Mouse (Mus musculus): ENCODE results near the gene Gm12166.

The Gm12166 gene

DNA sequence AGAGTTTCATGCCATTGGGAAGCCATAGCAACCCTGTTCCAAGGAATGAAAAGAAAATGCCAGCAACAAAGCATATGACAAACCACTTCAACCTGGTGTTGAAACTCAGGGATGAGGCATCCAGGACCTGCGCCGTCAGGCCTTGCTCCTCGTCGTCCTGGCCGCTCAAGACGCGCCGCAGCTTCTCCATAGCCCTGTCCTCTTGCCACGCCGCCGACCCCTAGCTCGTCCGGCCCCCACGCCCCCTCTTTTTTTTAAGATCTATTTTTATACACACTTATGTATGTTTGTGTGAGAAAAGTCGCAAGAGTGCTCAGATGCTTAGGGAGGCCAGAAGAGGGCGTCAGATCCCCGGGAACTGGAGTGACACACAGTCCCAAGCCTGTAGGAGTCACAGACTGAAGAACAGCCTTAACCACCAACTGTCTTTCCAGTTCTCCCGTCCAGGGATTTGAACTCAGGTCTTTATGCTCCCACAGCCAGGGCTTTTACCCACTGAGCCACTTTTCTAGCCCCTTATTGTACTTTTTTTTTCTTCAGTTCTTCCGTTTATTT, at the start of gene Gm12166:
TSS of gene Gm12166 (minus strand) at position 217 of the 555 bp plus-strand sequence.
- peak in 1 of 2 experiments; percentile 63 for DNase-seq

DNA sequence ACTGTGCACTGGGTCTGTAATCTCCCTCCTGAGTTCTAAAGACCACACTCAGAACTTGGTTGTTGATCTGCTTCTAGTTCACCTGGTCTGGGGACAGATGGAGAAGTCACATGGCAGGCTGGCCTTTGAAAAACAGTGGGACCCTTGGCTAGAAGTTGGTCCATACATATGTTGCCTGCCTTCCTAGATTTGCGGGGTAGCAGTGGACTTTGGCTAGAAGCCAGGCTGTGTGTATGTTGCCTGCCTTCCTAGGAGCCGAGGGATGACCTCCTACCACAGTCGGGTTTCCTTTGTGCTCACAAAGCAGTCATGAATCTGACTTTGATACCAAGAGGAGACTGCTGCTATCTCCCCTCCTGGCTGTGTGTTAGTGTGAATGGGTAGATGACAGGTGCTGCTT, 44.9 kb upstream of the Gm12166 start:
- no peak for DNase-seq

DNA sequence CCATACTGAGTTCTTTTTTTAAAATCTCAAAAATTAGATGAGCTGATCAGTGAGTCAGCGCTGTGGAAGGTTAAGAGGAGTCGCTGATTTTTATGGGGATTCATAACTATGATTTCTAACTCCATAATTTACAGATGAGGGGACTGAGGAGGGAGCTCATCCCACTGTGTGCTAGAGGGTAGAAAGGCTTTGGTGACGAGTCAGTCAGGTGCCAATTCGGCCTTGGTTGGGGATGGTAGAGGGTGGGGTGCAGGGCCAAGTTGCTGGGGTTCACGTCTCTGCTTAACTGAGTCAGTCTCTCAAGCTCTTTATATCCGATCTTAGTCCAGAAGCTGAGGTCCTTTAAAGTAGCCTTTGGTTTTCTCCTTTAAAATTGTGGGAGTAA, 44.1 kb upstream of the Gm12166 start:
- DNase-seq = no peak

DNA sequence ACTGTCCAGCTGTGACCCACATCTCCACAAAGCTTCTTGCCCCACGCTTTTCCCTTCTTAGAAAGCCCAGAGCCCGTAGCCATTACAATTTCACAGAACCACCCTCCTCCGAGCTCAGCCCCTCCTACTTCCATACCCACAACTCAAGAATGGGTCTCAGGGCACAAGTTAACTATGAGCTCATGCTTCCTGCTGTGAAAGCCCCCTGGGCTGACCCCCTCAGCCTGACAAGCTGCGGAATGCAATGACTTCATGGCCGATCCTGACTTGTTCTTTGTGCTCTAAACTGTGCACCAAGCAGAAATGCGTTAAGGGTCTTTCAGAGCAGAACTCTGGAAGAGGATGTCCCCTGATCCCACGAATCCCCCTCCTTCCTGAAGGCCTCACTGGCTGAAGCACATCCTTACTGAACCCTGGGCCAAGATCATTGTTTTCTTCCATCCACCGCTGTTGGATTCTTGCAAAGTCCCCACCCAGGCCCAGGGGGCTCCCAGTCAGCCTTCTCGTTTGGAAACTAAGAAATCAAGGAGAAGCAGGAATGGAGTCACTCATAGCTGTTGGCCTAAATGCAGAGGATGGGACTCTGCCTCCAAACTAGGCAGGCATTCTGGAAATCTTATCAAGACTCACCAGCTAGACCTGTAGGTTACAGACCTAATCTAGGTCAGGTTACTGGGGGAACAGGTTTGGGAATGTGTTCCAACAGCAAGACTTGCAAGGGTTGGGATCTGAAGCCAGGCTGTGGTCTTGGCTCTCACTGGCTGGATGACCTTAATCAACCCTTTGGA, 43.5 kb upstream of the Gm12166 start:
- DNase-seq = no peak

DNA sequence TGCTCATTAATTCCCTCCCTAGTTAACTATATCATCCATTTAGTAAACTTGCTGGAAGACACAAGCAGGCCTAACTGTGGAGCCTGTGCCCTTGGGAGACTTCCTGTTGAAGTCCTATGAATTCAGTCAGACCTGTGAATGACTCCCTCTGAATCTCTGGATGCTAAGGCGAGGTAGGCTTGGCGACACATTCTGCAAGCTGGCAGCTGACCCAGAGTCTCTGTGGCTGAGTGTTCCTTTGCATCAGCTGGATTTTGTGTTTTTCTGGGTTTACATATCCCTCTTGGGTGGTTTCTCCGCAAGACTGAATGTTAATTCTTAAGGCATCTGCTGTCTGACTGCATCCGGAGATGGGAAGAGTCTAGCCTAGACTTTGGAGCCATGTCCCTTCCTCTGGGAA, 40.0 kb upstream of the Gm12166 start:
- no peak for DNase-seq

DNA sequence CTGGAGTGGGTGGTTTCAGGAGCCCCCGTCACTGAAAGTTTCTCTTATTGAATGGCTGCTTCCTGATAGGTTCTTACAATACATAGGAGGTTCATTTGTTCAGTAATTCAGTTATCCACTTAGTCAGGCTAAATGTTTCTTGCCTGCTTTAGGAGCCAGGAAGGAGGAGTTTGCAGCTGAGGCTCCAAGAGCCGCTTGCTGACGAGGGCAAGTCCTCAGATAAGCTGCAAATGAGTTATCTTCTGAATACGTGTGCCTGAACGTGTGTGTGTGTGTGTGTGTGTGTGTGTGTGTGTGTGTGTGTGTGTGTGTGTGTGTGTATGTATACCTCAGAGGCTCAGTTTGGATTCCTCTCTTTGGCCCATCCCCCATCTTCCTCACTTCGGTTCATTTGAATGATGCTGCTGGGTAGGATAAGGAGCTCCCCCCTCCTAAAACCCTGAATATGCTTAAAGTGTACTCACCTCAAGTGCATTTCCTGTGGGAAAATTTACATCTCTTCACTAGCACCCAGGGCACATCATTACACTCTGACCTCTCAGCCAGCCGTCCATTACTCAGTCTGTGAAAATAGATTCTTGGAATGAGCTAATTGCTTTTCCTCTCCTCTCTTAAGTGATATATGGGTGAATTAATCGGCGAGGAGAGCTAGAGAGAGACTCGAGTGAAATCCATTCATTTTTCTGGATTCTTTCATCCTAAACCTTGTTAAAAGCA, 39.0 kb upstream of the Gm12166 start:
- no peak for DNase-seq

DNA sequence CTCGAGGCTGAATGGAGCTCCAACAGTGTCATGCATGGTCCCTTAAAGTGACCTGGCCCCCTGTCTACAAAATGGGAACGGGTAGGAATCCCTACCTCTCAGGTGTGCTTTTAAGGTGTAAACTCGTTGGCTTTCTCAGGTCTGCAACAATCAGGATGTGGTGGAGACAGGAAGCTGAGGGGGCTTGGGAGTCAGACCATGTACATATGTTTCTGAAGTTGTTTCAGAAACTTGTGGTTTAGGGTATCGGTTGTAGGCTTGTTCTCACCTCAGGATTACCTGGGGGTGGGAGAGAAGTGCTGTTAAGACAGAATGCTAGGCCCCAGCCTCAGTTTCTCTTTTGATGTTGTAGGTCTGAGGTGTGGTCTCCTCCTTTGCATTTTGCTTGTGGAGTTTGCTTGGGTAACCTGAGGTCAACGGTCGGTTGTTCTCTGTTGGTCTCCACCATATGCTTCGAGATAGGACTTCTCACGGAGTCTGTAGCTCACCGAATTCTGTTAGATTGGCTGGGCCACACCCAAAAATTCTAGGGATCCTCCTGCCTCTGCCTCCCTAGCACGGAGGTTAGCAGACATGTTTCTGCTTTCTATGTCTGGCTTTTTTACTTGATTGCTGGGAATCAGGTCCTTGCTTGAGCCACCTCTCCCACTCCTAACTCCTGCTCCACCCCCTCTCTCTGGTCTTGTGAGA, 38.1 kb upstream of the Gm12166 start:
- DNase-seq = no peak

DNA sequence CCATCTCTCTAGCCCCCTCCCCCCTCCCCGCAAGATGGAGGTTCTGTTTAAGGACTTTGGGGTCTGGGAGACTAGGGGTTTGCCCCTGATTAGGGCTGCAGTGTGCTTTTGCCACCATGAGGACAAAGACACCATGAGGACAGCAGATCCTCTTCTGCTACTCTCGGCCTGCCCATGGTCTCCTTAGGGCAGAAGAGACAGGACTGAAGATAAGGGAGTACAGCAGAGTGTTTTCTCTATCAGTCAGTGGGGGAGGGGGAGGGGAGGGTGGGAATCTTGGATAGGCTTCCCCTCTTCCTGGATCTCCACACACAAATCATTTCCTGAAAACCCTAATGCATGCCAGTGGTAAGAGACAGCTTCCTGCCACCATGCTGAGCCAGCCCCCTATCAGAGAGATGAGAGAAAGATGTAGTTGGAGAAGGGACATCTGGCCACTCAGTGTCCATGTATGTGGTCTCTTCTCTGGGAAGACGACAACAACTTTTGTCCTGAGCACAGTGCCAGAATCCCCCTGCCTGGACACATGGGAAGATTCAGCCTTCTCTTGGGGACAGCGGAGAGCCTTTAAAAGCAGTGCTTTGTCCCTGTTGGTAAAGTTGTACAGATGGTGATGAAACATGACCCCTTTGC, 37.1 kb upstream of the Gm12166 start:
- DNase-seq = no peak

DNA sequence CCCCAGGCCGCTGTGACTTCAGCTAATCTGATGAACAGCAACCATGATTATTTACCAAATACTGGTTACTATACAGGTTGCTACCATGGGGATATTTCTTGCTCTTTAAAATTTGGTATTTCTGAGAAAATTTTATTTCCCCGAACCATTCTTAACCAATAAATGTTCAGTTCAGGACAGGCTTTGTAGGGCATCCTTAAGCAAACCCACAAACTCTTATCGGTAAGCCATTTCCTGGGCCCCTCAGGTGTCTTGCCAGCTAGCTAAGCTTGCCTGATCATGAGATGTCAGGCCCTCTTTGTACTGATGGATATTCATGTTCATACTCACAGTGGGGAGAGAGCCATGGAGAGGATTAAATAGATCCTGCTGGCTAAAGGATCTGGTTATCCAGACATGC, 34.3 kb upstream of the Gm12166 start:
- DNase-seq = no peak

DNA sequence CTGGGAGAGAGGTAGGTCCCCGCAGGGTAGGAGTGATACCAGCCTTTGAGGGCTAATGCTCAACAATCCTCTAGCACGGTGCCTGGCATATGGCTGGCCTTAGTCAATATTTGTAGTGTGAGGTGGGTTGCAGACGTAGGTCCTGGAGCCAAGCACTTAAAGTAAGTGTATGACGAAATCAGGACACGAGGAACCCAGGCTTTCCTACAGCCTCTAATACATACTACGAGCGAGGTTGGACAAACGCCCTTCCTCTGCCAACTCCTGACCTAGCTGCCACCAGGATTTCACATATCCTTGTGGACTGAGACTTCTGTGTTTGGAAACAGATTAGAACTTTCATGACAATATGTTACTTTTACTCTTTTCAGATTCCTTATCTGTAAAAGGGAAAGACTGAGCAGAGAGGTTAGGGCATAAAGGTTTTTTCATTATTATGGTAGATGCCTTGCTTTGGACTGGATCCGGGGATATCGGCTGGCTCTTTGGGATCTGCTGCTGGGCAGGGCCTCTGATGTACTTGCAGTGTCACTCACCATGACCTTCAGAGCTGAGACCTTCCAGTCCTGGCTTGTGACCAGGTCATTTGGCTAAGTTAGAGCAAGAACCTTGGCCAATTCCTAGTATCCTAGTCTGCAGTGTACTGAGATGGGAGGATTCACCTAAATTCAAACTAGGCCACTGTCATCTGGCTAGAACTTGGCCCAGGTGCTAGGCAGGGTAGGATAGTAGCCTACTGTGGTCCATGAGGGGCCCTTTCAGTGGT, 33.5 kb upstream of the Gm12166 start:
- DNase-seq = no peak

DNA sequence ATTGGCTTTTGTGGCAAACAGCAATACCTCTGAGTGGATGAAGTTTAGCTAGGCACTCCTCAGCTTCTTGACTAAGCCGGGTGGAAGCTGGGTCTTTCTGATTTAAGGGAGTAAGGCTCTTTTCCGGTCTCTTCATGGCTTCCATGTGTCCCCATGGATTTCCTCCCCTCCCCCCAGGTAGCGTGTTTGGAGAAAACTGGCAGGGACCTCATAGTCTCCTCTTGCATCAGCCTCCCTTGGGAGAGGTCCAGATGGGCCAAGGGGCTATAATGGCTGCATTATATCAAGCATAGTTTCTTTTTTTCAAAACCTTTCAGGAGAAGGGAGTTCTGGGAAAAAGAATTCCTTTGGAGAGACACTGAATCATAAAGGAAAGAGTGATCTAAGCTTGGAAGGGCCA, 32.4 kb upstream of the Gm12166 start:
- DNase-seq = peak; percentile 38 to 55

DNA sequence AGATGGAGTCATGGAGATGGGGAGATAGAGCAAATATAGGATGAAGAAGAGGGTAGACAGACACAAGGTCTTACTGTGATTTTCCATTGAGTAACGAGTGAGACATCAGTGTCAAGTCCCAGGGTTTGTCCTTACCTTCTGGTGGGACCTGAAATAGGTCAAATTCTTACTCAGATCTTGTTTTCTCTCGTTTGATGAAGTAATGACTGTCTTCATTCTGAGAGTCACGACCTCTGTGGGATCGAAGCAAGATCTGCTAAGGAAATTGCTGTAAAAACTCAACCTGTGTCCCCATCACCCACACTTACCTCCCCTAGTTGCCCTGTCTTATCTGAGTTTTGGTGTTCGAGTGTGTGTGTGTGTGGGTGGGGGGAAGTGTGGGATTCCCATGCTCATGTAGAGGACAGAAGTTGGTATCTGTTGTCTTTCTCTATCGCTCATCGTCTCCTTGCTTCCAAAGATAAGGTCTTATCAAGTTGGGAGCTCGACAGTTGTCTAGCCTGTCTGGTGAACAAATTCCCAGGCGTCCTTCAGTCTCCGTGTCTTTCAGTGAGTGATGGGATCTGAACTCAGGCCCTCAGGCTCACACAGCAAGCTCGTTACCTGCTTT, 31.8 kb upstream of the Gm12166 start:
- DNase-seq = no peak

DNA sequence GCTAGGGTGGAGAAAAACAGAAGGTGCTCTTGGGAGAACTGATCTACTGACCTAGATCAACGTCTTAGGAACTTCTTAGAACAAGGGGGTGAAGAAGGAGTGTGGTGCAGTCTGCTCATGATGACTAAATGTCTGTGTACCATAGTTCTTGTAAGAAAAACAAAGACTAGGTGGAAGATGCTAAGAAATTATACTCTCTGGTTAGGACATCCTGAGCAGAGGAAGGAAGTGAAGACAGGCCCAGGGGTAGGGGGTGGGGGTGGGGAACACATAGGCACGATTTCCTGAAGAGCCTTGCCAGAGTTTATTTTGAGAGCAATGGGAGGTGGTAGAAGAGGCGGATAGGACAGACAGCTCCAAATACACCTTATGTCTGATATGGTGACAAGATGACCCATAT, 31.3 kb upstream of the Gm12166 start:
- no peak for DNase-seq

DNA sequence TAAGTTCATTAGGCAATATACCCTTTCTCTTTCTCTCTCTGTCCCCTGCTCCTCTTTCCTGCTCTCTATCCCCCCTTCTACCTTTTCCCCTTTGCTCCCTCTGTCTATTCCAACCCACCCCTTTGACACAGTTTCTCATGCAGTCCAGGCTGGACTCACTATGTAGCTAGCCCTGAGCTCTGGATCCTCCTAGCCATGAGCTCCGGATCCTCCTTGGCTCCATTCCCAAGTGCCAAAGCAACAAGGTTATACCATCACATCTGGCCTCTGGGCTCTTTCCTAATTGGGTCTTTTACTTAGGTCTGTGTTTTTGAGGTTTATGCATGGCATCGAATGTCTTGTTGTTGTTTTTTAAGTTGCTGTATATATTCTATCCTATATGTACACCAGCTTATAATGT, 29.0 kb upstream of the Gm12166 start:
- no peak for DNase-seq

DNA sequence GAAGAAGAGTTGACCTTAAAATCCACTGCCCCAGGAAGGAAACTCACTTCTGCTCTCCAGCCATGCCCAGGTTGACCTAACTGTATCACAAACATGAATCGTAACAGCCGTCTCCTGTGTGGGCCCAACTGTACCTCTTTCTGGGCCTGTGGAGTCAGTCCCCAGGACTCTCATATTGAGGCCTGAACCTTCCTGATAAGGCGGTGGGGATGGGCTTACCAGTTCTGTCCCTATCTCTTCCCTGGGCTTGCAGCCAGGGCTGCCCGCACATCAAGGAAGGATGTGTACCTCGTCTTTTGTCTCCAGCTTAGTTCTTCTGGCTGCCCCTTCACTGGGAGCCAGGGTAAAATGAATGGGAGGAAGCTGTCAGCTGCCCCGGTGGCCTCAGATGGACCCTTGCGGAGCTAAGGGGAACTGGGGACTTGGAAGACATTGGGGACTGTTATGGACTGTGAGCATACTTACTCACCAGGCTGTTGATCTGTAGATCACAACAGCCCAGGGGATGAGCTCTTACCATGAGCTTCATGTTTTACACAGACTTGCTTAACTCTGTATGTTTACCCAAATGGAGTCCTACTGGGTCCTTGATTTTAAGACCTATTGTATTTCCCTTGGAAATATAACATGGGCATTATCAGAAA, 25.7 kb upstream of the Gm12166 start:
- peak; percentile 46 to 74 for DNase-seq

DNA sequence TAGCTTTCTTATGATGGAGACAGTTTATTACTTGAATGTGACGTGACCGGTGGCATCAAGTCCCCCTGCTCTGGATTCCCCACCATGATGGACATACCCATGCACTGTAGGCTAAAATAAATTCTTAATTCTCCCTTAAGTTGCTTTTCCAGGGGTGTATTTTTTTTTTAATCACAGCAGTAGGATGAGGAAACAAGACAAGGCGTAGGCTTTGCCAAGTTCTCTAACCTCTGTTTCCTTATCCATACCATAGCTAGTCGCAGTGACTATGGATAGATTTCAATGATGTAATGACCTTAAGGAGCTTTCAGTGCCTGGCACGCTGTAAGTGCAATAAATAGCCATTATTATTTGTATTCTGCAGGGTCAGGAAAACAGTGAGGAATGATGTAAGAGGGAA, 25.2 kb upstream of the Gm12166 start:
- no peak for DNase-seq

DNA sequence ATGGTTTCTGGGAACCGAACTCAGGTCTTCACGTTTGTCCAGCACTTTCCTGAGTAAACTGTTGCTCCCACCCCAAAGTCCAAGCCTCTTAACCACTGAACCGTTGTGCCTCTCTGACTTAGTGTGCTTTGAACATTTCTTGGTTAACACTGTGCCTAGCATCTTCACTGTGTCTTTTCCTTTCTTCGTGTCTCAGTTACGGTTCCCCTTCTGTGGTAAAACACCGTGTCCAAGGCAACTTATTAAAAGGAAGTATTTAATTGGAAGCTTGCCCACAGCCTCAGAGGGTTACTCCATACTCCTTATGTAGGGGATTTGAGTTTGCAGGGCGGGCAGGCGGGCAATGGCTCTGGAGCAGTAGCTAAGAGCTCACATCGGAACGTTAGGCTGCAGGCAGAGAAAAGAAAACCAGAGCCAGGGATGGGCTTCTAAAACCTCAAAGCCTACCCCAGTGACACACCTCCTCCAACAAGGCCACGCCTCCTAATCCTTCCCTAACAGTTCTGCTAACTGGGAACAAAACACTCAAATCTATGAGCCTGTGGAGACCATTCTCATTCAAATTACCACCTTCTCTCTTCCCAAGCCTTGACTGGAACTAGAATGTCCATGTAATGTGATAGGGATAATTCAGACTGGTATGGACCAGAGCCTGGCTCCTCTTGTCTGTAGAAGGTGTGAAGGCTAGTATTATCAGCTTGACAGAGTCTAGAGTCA, 24.5 kb upstream of the Gm12166 start:
- DNase-seq = no peak

DNA sequence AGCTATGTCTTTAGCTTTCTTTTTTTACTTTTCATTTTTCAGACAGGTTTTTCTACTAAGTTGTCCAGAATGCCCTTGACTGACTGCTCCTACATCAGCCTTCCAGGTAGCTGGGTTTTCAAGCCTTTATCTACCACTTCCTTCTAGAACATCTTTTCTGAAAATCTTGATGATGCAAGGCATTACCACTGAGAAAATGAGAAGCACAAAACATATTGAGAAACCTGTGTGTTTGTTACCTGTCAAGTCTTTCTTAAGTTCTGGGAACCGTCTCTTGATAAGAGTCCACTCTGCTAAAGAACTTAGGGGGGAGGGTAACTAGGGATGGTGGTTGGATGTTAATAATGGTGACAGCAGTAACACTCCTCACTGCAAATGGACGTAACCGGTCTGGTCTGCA, 23.4 kb upstream of the Gm12166 start:
- DNase-seq = no peak

DNA sequence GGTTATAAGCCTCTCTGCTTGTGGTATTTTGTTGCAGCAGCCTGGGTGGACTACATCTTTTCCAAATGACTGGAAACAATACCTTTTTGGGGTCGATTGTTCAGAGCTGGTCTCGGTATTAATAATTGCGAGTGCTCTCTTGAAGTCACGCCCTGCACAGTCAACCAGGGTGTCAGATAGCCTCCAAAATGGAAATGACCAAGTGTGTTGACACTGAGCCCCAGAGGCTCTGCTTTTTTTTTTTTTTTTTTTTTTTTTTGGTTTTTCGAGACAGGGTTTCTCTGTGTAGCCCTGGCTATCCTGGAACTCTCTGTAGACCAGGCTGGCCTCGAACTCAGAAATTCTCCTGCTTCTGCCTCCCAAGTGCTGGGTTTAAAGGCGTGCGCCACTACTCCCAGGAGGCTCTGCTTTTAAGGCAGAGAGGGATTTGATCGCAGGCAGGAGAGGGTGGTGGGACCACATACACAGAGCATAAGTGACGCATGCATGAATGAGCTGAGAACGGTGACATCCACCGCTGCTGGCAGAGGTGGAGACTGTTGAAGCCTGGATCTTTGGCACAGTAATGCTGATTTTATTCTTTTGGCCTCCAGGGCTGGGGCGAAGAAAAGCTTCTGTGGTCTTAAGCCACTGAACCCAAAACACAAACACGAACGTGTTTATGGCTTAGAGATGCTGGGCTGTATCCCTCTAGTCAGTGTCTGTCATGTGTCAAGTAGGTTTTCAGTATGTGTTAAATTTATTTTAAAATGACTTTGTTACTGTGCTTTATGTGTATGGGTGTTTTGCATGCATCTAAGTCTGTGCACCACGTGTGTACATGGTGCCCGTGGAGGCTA, 21.9 kb upstream of the Gm12166 start:
- no peak for DNase-seq
